Mouse (Mus musculus) embryonic facial prominence, embryonic 13.5 days (tissue): ENCODE measurements around the gene Pnma1. TPM values are rescaled to one million over a fixed set of nuclear protein-coding genes. Genes with fewer than 3 reads are reported as not detected.

Source experiments
- ATAC-seq: fragments of 200-750 bp; cut with Nextera tagmentation; 2 replicates; pipeline ENCODE4 v1.8.0; 2017; ENCODE audit warnings: low read depth; ENCODE audit not compliant: insufficient number of reproducible peaks, insufficient read depth, low FRiP score, low TSS enrichment
- H3K27ac ChIP-seq: fragments of 300-500 bp; sonication (generic); 2 replicates; pipeline ENCODE4 v1.5.1; 2015; ENCODE audit warnings: moderate library complexity, mild to moderate bottlenecking, inconsistent platforms
- H3K27me3 ChIP-seq: fragments of 300-500 bp; sonication (generic); 2 replicates; pipeline ENCODE4 v1.6.1; 2015; ENCODE audit warnings: mild to moderate bottlenecking, inconsistent platforms
- H3K36me3 ChIP-seq: fragments of 300-500 bp; sonication (generic); 2 replicates; pipeline ENCODE4 v1.6.1; 2015; ENCODE audit warnings: mild to moderate bottlenecking, inconsistent platforms
- H3K4me1 ChIP-seq: fragments of 300-500 bp; sonication (generic); 2 replicates; pipeline ENCODE4 v1.6.1; 2015; ENCODE audit warnings: inconsistent platforms
- H3K4me2 ChIP-seq: fragments of 300-500 bp; sonication (generic); 2 replicates; pipeline ENCODE4 v1.6.1; 2015; ENCODE audit warnings: moderate library complexity, mild to moderate bottlenecking, inconsistent platforms
- H3K4me3 ChIP-seq: fragments of 300-500 bp; sonication (generic); 2 replicates; pipeline ENCODE4 v1.5.1; 2015; ENCODE audit warnings: mild to moderate bottlenecking, inconsistent platforms
- H3K9ac ChIP-seq: fragments of 300-500 bp; sonication (generic); 2 replicates; pipeline ENCODE4 v1.6.1; 2015; ENCODE audit warnings: mild to moderate bottlenecking, inconsistent platforms
- H3K9me3 ChIP-seq: fragments of 300-500 bp; sonication (generic); 2 replicates; pipeline ENCODE4 v1.6.1; 2016; ENCODE audit warnings: inconsistent platforms
- WGBS: fragments of 180-500 bp; shearing (Covaris S2); methylation state at CpG from one replicate; pipeline ENCODE4 v1.1.7; 2015; ENCODE audit warnings: mixed read lengths; 5-methylcytosine and 5-hydroxymethylcytosine counted together
- polyA plus RNA-seq: library from polyadenylated mRNA; unstranded; fragments of >200 nt; fragmentation: Nextera tagmentation; extraction: Ambion mirVana; gene quantifications from 2 replicates; pipeline ENCODE4 v1.2.1, GENCODE M21; 2015

Gene Pnma1
- polyA plus RNA-seq, 1 experiment from 2014 or later: 1.1 TPM

DNA sequence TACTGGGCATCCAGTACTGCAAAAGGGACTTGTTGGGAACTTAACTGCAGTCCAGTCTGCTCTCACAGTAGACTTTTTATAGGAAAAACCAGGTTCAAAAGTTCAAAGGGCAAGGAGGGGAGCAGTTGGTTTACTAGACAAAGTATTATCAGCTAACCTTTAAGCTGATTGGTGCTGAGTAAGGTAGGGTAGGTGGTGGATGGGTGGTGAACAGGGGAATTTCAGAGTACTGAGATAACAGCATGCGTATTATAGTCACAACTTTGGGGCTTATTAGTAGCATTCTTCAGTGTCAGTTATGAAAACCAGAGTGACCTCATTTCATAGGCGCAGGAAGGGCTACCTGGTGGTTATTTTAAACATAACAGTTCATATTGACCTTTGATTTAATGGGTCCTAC lies 48.7 kb downstream of the Pnma1 start:
- Histone ChIP-seq H3K27me3 (no peaks in the 10 kb centered on the region), H3K4me1 (peaks cover 4% of the 10 kb centered on the region; the same call in 1 of the 2 replicates), H3K4me2 (no peak overlapping the region), H3K9me3 (no peaks in the 10 kb centered on the region), H3K4me3 (no peak overlapping the region), H3K27ac (no peak overlapping the region), H3K36me3 (no peaks in the 10 kb centered on the region), H3K9ac (no peak overlapping the region)
- no peak for ATAC-seq
- 94% methylated on average over 2 of the region's 2 CpGs for WGBS

Other genes with a start within 250 kb of the Pnma1 start
- gene Numb, start 226.6 kb downstream of the Pnma1 start, polyA plus RNA-seq: 33.1 and 34.9 TPM in 2 replicates
- 12.8 and 15.1 TPM in 2 replicates for gene Riox1, start 197.9 kb downstream of the Pnma1 start, polyA plus RNA-seq
- not detected in 2 replicates for gene Heatr4, start 163.6 kb downstream of the Pnma1 start, polyA plus RNA-seq
- 20.8 and 22.9 TPM in 2 replicates for gene Acot2, start 160.6 kb downstream of the Pnma1 start, polyA plus RNA-seq
- 44.9 and 45.4 TPM in 2 replicates for gene Acot1, start 139.0 kb downstream of the Pnma1 start, polyA plus RNA-seq
- 0.22 and 0.81 TPM in 2 replicates for gene Acot4, start 110.1 kb downstream of the Pnma1 start, polyA plus RNA-seq
- gene Gm49366, start 109.6 kb downstream of the Pnma1 start, polyA plus RNA-seq: not detected in 2 replicates
- not detected in 2 replicates for gene Acot3, start 96.3 kb downstream of the Pnma1 start, polyA plus RNA-seq
- gene Acot5, start 79.2 kb downstream of the Pnma1 start, polyA plus RNA-seq: 0.18 TPM in 1 of 2 replicates, not detected in the other
- 1.4 and 1.6 TPM in 2 replicates for gene Acot6, start 47.8 kb downstream of the Pnma1 start, polyA plus RNA-seq
- 7.5 and 9.0 TPM in 2 replicates for gene Dnal1, start 34.1 kb downstream of the Pnma1 start, polyA plus RNA-seq
- gene Elmsan1, start 70.4 kb upstream of the Pnma1 start, polyA plus RNA-seq: 9.9 and 11.1 TPM in 2 replicates
- 12.7 and 12.8 TPM in 2 replicates for gene Ptgr2, start 136.7 kb upstream of the Pnma1 start, polyA plus RNA-seq
- gene Zfp410, start 168.4 kb upstream of the Pnma1 start, polyA plus RNA-seq: 83.7 and 93.8 TPM in 2 replicates
- 43.3 and 45.1 TPM in 2 replicates for gene Coq6, start 213.2 kb upstream of the Pnma1 start, polyA plus RNA-seq
- 4.2 and 5.5 TPM in 2 replicates for gene Fam161b, start 213.3 kb upstream of the Pnma1 start, polyA plus RNA-seq